Mouse (Mus musculus) erythroblast, embryonic 14.5 days (primary cell): ENCODE measurements around the gene 1700031F05Rik. TPM values are rescaled to one million over a fixed set of nuclear protein-coding genes. Genes with fewer than 3 reads are reported as not detected.
"Not testable (repeated sequence)": the region's sequence is repeated elsewhere in the genome, so short reads cannot be mapped to it uniquely, and the experiment has no call there.

Experiments used
- H3K27me3 ChIP-seq: 2 replicates; pipeline ENCODE4 v1.6.1; 2012; ENCODE audit warnings: inconsistent platforms; ENCODE audit not compliant: control insufficient read depth
- H3K36me3 ChIP-seq: 2 replicates; pipeline ENCODE4 v1.6.1; 2012; ENCODE audit warnings: mild to moderate bottlenecking, inconsistent platforms; ENCODE audit not compliant: control insufficient read depth
- H3K4me1 ChIP-seq: 2 replicates; pipeline ENCODE4 v1.6.1; 2012; ENCODE audit warnings: inconsistent platforms; ENCODE audit not compliant: control insufficient read depth
- H3K4me3 ChIP-seq: replicated peaks from 2 replicates; pipeline ENCODE3; 2012; ENCODE audit warnings: moderate library complexity, mild to moderate bottlenecking, inconsistent platforms
- H3K9me3 ChIP-seq: 2 replicates; pipeline ENCODE4 v1.6.1; 2012; ENCODE audit warnings: low read length, inconsistent platforms, mixed read lengths; ENCODE audit not compliant: control insufficient read depth
- GATA1 ChIP-seq: IDR thresholded peaks from 2 replicates; pipeline ENCODE4 v1.6.1; 2012; ENCODE audit warnings: low read length, inconsistent platforms, mixed read lengths
- TAL1 ChIP-seq: IDR thresholded peaks from 3 replicates; pipeline ENCODE4 v1.6.1; 2012; ENCODE audit warnings: low read length, inconsistent platforms, mixed read lengths
- polyA plus RNA-seq: library from polyadenylated mRNA; stranded (reverse); fragments of >175 nt; gene quantifications from 2 replicates; pipeline ENCODE4 v1.2.3, GENCODE M21; 2012

Gene 1700031F05Rik
- not detected in 2 replicates for polyA plus RNA-seq

GRCm38 (mm10) chrX:102867871-102868270 is at the start of gene 1700031F05Rik:
Gene 1700031F05Rik (minus strand): TSS chrX:102867971.
- TF ChIP-seq GATA1 (no peak), TAL1 (no peak)

GRCm38 (mm10) chrX:102914823-102915222 is 47.1 kb upstream of the 1700031F05Rik start:
- H3K4me1 ChIP-seq, H3K9me3 ChIP-seq, H3K4me3 ChIP-seq, H3K36me3 ChIP-seq, H3K27me3 ChIP-seq: not testable (repeated sequence)

More at GRCm38 (mm10) chrX:102867871-102868270, at the start of gene 1700031F05Rik:
- Histone ChIP-seq H3K9me3 (peaks cover 3% of the 10 kb centered on the region; the same call in 1 of the 2 replicates), H3K4me1 (no peaks in the 10 kb centered on the region), H3K4me3 (no peak within 1 kb of the TSS), H3K36me3 (no peaks in the 10 kb centered on the region), H3K27me3 (no peaks in the 10 kb centered on the region)

GRCm38 (mm10) chrX:102908587-102908986 is 40.8 kb upstream of the 1700031F05Rik start, which contains the start of the genes Dmrtc1a and 1700011M02Rik:
Gene Dmrtc1a (minus strand): TSS chrX:102908687.
Gene 1700011M02Rik (plus strand): TSS chrX:102908905.
- not testable (repeated sequence) for H3K4me1 ChIP-seq, H3K4me3 ChIP-seq, H3K36me3 ChIP-seq, H3K9me3 ChIP-seq, H3K27me3 ChIP-seq

- H3K27me3 ChIP-seq, H3K36me3 ChIP-seq, H3K9me3 ChIP-seq, H3K4me3 ChIP-seq, H3K4me1 ChIP-seq: not testable (repeated sequence)
Observed at GRCm38 (mm10) chrX:102854516-102854915, 13.3 kb downstream of the 1700031F05Rik start, which contains the start of gene Dmrtc1c2. Gene Dmrtc1c2 (minus strand): TSS chrX:102854616.

- no peak overlapping the region for H3K4me3 ChIP-seq
- no peaks in the 10 kb centered on the region for H3K36me3 ChIP-seq
- TF ChIP-seq TAL1 (no peak), GATA1 (no peak)
- no peaks in the 10 kb centered on the region for H3K4me1 ChIP-seq
- no peaks in the 10 kb centered on the region for H3K27me3 ChIP-seq
- H3K9me3 ChIP-seq, result no peaks in the 10 kb centered on the region
Observed at GRCm38 (mm10) chrX:102812311-102812710, 55.5 kb downstream of the 1700031F05Rik start.

Other genes with a start within 250 kb of the 1700031F05Rik start
- gene Phka1, start 223.7 kb downstream of the 1700031F05Rik start, polyA plus RNA-seq, result not detected in 2 replicates
- not detected in 2 replicates for gene Gm3880, start 181.0 kb downstream of the 1700031F05Rik start, polyA plus RNA-seq
- not detected in 2 replicates for gene Gm9112, start 160.3 kb downstream of the 1700031F05Rik start, polyA plus RNA-seq
- gene Dmrtc1b, start 160.1 kb downstream of the 1700031F05Rik start, polyA plus RNA-seq, result not detected in 2 replicates
- not detected in 2 replicates for gene Dmrtc1c1, start 65.0 kb downstream of the 1700031F05Rik start, polyA plus RNA-seq
- gene Dmrtc1c2, start 13.4 kb downstream of the 1700031F05Rik start, polyA plus RNA-seq, result not detected in 2 replicates
- gene Dmrtc1a, start 40.7 kb upstream of the 1700031F05Rik start, polyA plus RNA-seq, result not detected in 2 replicates
- gene 1700011M02Rik, start 40.9 kb upstream of the 1700031F05Rik start, polyA plus RNA-seq, result not detected in 2 replicates
- not detected in 2 replicates for gene 1700018G05Rik, start 60.4 kb upstream of the 1700031F05Rik start, polyA plus RNA-seq